Mouse (Mus musculus): ENCODE results near the gene 9530068E07Rik.
"Not testable (repeated sequence)": the region's sequence is repeated elsewhere in the genome, so short reads cannot be mapped to it uniquely, and the experiment has no call there.

9530068E07Rik gene

GRCm38 (mm10) chr11:52374340-52374739 lies 21.9 kb upstream of the 9530068E07Rik start:
- peak; percentile 68 for DNase-seq (ENCODE audit: low spot score)

DNA sequence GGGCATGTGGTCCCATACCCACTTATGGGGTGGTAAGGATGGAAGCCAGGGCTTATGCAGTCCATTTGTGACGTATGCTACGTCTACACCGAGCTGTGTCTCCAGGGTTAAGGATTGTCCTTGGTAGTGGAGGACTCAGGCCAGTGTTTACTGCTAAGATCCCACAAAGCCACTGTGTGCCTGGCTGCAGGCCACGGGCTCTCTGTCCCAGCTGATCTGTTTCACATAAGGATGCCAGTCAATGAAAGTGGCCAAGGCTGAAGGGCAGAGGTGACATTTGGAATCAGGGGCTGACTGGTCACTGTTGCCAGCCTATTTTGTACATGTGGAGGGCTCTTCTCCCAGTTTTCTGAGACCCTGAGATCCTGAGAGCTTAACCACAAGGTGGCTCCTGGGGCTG lies 18.6 kb upstream of the 9530068E07Rik start:
- no peak for DNase-seq (ENCODE audit: low spot score)

DNA sequence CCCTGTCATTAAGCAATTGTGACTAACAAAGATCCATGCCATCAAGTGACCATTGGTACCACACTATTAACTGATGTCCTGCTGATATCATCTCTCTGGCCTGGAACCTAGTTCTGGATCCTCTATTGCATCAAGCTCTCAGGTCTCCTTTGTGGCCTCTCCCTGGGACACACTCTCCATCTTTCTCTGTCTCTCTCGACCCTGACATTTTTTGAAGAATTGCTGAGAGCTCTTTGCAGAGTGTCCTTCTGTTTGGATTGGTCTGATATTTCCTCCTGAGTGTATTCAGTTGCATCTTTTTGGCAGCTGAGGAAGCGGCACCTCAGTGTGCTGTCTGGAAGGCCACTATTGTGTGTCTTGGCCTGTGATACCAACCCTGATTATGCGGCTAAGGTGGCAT lies 17.0 kb upstream of the 9530068E07Rik start:
- DNase-seq (ENCODE audit: low spot score) = no peak

DNA sequence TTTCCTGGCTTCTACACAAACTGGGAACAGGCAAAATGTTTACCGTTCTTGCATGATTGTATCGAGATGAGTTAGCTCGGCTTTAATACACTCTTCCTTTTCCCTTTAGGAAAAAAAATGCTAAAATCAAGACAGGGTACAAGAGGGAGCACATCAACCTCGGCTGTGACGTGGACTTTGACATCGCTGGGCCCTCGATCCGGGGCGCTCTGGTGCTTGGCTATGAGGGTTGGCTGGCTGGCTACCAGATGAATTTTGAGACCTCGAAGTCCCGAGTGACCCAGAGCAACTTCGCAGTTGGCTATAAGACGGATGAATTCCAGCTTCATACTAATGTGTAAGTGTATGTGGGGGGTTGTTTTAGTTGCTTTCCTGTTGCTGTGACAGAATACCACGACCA lies 12.5 kb upstream of the 9530068E07Rik start:
- no peak for DNase-seq (ENCODE audit: low spot score)

DNA sequence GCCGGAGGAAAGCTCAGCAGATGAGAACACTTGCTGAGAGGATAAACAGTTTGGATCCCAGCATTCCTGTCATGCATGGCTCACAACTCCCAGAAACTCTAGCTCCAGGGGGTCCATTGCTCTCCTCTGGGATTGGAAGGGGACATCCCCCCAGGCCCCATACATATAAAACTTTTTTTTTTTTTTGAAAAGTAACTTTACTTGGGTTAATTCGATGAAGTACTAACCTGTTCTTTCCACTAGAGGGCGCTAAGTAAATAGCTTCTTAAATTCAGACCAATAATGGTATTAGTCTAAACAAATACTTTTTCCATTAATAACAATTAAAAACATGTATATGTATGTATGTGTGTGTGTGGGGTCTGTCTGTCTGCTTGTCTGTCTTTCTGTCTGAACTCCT lies 11.6 kb upstream of the 9530068E07Rik start:
- peak; percentile 36 for DNase-seq (ENCODE audit: low spot score)

- DNase-seq (ENCODE audit: low spot score) = no peak
These were observed 9.3 kb upstream of the 9530068E07Rik start for GRCm38 (mm10) chr11:52386892-52387291.

DNA sequence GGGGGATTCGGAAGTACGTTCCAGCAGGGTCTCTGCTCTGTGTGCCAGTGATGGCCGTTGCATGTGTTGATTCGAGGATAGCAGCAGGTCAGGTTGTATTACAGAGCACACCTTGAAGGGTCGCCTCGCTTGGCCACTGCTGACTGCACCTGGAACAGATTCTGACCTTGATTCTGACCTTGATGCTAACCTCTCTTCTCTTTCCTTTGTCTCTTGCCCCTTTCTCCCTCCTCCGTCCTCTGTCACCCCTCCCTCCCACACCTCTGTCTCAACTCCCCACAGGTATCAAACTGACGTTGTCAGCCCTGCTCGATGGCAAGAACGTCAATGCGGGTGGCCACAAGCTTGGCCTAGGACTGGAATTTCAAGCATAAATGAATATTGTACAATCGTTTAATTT lies 8.1 kb upstream of the 9530068E07Rik start:
- no peak for DNase-seq (ENCODE audit: low spot score)

GRCm38 (mm10) chr11:52388979-52389378 lies 7.2 kb upstream of the 9530068E07Rik start:
- DNase-seq (ENCODE audit: low spot score) = not testable (repeated sequence)

DNA sequence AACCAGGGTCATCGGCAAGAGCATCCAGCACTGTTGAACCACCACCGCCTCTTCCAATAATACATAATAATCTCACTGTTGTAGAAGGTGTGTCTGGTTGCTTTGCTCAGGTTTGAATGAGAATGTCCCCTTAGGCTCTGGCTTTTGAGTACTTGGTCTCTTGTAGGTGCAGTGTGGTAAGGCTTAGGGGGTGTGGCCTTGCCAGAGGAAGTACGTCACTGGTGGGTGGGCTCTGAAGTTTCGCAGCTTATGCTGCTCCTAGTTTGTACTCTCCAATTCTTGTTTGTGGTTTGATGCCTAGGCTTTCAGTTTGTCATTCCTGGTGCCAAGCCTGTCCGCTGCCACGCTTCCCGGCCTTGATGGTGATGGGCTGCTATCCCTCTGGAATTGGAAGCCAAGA lies 6.3 kb upstream of the 9530068E07Rik start:
- DNase-seq (ENCODE audit: low spot score) = no peak

- DNase-seq (ENCODE audit: low spot score) = no peak
These were observed 1.7 kb upstream of the 9530068E07Rik start for GRCm38 (mm10) chr11:52394494-52394893.

DNA sequence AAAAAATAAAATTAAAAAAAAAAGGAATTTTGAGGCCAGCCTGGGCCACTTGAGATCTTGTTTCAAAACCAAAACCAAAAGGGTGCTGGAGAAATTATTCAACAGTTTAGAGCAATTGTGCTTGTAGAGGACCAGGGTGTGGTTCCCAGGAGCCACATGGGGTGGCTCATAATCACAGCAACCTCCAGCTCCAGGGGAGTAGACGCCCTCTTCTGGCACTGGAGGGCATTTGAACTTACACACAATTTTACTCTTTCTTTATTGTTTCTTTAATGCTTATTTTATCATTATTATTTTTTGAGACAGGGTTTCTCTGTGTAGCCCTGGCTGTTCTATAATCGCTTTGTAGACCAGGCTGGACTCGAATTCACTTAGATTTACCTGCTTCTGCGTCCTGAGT lies 885 bp upstream of the 9530068E07Rik start:
- DNase-seq (ENCODE audit: low spot score) = peak; percentile 12

GRCm38 (mm10) chr11:52396597-52397188 lies 465 bp downstream of the 9530068E07Rik start:
- peak; percentile 69 for DNase-seq (ENCODE audit: low spot score)

DNA sequence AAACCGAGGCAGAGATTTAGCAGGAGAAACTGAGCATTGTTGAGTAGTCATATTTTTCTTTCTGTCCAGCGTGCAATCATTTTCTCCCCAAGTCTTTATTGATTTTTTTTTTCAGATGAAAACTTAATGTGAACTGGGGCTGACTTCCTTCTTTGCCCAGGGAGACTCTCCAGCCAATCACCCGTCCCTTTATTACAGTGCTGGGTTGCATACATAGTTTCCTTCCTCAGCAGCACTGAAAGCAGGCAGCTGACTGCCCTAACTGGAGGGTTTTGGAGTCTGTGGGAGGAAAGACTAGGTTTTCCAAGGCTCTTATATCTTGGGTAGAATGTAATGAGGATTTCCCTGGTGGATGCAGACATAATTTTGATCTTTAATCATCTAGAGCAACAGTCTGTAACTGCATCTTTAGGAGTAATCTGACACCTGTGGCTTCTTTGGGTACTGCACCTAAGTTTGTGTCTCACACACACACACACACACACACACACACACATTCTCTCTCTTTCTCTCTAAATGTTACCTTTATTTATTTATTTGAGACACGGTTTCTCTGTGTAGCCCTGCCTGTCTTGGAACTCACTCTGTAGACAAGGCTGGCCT lies 1.3 kb downstream of the 9530068E07Rik start:
- peak; percentile 30 for DNase-seq (ENCODE audit: low spot score)

- DNase-seq (ENCODE audit: low spot score) = no peak
These were observed 5.2 kb downstream of the 9530068E07Rik start for GRCm38 (mm10) chr11:52401476-52401875.

- no peak for DNase-seq (ENCODE audit: low spot score)
These were observed 6.3 kb downstream of the 9530068E07Rik start for GRCm38 (mm10) chr11:52402566-52402965.

DNA sequence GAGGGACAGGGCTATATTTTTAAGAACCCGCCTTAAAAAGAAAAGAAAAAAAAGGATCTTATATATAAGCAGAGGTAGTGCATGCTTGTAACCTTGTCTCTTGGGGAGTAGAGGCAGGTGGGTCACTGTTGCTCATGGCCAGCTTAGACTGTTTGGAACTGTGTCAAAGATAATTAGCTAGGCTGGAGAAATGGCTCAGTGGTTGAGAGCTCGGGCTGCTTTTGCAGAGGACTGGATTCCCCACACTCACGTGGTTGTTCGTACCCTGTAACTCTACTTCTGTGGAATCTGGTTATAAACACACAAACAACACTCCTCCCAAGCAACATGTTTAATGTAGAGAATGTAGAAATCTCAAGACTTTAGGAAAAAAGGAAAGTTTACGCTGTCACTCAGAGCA lies 8.0 kb downstream of the 9530068E07Rik start:
- DNase-seq (ENCODE audit: low spot score) = no peak

DNA sequence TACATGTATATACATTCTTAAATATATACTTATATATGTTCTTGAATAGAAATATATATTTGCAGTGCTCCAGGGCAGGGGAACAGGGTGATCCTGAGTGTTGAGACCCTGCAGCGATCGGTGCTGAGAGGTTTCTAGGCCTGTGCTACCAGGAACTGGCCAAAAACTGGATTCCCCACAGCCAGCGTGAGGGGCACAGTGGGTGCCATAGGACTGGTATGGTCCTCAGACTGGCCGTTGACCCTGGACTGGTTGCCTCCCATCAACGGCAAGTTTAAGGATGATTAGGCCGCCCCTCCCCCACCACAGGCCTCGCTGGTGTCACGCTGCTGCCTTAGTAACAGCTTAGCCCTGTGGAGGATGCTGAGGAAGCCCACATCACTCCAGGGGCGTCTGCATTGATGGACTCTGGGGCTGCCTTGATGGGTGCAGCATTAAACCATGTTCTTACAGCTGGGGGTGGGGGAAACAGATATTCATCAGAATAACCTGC lies 9.0 kb downstream of the 9530068E07Rik start:
- DNase-seq (ENCODE audit: low spot score) = no peak

GRCm38 (mm10) chr11:52409316-52409715 lies 13.1 kb downstream of the 9530068E07Rik start:
- no peak for DNase-seq (ENCODE audit: low spot score)

- no peak for DNase-seq (ENCODE audit: low spot score)
These were observed 22.1 kb downstream of the 9530068E07Rik start for GRCm38 (mm10) chr11:52418358-52418757.

- DNase-seq (ENCODE audit: low spot score) = no peak
These were observed 23.0 kb downstream of the 9530068E07Rik start for GRCm38 (mm10) chr11:52419246-52419645.

DNA sequence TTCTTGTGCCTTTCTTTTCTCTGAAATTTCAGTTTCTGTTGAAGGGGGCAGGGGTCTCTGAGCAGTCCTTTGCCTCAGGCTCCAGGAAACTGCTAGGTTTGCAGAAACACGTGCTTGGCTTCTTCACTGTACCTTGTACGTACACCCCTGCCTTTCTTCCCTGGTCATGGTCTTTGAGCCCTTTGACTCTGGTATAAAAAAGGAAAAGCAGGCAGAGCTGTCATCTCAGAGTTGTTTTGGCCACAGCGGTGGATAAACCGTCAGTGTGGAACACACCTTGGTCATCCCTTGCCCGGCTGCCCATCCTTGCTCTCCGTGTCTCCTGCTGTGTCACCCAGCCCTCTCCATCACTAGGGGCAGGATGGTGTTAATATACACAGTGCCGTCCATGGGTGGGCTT lies 23.6 kb downstream of the 9530068E07Rik start:
- no peak for DNase-seq (ENCODE audit: low spot score)

DNA sequence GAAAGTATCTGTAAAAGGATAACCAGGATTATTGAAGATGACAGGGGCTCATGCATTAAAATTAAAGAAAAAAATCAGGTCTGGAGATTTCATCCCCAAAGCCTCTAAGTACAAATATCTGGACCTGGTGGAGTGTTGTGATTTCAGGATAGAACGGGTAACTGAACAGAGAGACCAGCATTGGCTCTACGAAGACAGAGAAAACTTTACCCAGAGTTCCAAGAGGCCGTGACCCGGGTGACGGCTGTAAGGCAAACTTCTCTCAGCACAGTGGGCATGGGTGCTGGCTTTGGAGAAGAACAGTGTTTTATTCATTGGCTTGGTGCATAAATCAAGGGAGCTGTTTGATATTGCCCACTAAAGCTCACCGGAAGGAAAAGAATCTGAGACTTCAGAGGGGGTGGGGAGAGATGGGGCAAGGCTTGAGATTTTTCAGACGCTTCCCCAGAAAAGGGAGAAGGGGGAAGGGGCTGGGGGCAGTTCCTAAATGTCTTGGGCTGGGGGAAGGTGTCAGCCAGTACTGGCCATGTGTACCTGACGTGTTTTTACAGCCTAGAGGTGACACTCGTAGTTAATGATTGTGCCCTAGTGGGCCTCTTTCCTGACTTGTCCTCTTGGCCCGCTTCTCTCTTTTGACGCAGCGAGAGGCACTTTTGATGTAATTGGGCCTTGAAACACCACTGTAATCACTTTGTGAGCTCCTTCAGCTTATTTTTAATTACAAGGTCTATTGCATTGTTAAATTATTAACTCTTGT lies 24.2 kb downstream of the 9530068E07Rik start:
- DNase-seq (ENCODE audit: low spot score) = no peak
